Mouse (Mus musculus): ENCODE data around the gene Mms19. TPM values are rescaled to one million over a fixed set of nuclear protein-coding genes. Genes with fewer than 3 reads are reported as not detected.

Gene Mms19
- polyA plus RNA-seq, 1 experiment from 2014 or later: 37.8 TPM

- Histone ChIP-seq H3K9me3 (replicated peaks; ENCODE audit: control insufficient read depth, low read length) (no peaks in the 10 kb centered on the region), H3K9ac (replicated peaks; ENCODE audit: low read length) (no peak overlapping the region), H3K36me3 (replicated peaks; ENCODE audit: control insufficient read depth, insufficient read depth, low read depth, low read length) (no peaks in the 10 kb centered on the region), H3K27ac (replicated peaks; ENCODE audit: low read depth, low read length) (no peak overlapping the region), H3K4me1 (ENCODE audit: control insufficient read depth, insufficient read depth, low read length) (peaks cover 3% of the 10 kb centered on the region; the same call in 1 of the 2 replicates), H3K4me2 (ENCODE audit: low read depth, low read length) (no peak overlapping the region), H3K27me3 (ENCODE audit: control insufficient read depth, insufficient read depth, low read length) (no peaks in the 10 kb centered on the region), H3K4me3 (ENCODE audit: low read depth, low read length) (no peak overlapping the region)
- no peak for ATAC-seq (replicated peaks; ENCODE audit: insufficient number of reproducible peaks, low FRiP score, low TSS enrichment, low read depth)
- no peak for DNase-seq (ENCODE audit: low spot score)
- WGBS: 86% methylated on average over 2 of the region's 2 CpGs
These were observed 70.6 kb downstream of the Mms19 start for GRCm38 (mm10) chr19:41910396-41910795.

- no peaks in the 10 kb centered on the region for H3K36me3 ChIP-seq (replicated peaks; ENCODE audit: control insufficient read depth, insufficient read depth, low read depth, low read length)
- no peaks in the 10 kb centered on the region for H3K9me3 ChIP-seq (replicated peaks; ENCODE audit: control insufficient read depth, low read length)
- H3K27me3 ChIP-seq (ENCODE audit: control insufficient read depth, insufficient read depth, low read length): no peaks in the 10 kb centered on the region
- H3K9ac ChIP-seq (replicated peaks; ENCODE audit: low read length): no peak overlapping the region
- peaks cover 3% of the 10 kb centered on the region; the same call in 1 of the 2 replicates for H3K4me1 ChIP-seq (ENCODE audit: control insufficient read depth, insufficient read depth, low read length)
- 90% methylated on average over 3 of the region's 3 CpGs for WGBS
- ATAC-seq (replicated peaks; ENCODE audit: insufficient number of reproducible peaks, low FRiP score, low TSS enrichment, low read depth) (no peak), DNase-seq (ENCODE audit: low spot score) (no peak)
- H3K4me2 ChIP-seq (ENCODE audit: low read depth, low read length): no peak overlapping the region
- H3K27ac ChIP-seq (replicated peaks; ENCODE audit: low read depth, low read length): no peak overlapping the region
- no peak overlapping the region for H3K4me3 ChIP-seq (ENCODE audit: low read depth, low read length)
These were observed 72.2 kb downstream of the Mms19 start for GRCm38 (mm10) chr19:41908736-41909135.

- DNase-seq (ENCODE audit: low spot score) (no peak), ATAC-seq (replicated peaks; ENCODE audit: insufficient number of reproducible peaks, low FRiP score, low TSS enrichment, low read depth) (no peak)
- Histone ChIP-seq H3K4me1 (ENCODE audit: control insufficient read depth, insufficient read depth, low read length) (no peaks in the 10 kb centered on the region), H3K4me2 (ENCODE audit: low read depth, low read length) (no peak overlapping the region), H3K27me3 (ENCODE audit: control insufficient read depth, insufficient read depth, low read length) (no peaks in the 10 kb centered on the region), H3K27ac (replicated peaks; ENCODE audit: low read depth, low read length) (no peak overlapping the region), H3K9me3 (replicated peaks; ENCODE audit: control insufficient read depth, low read length) (no peaks in the 10 kb centered on the region), H3K36me3 (replicated peaks; ENCODE audit: control insufficient read depth, insufficient read depth, low read depth, low read length) (no peaks in the 10 kb centered on the region), H3K9ac (replicated peaks; ENCODE audit: low read length) (no peak overlapping the region), H3K4me3 (ENCODE audit: low read depth, low read length) (no peak overlapping the region)
- 64% methylated on average over 8 of the region's 8 CpGs for WGBS
These were observed 73.7 kb downstream of the Mms19 start for GRCm38 (mm10) chr19:41907079-41907760.

GRCm38 (mm10) chr19:41906311-41907078 lies 74.5 kb downstream of the Mms19 start:
- no peak for DNase-seq (ENCODE audit: low spot score)
- H3K9me3 ChIP-seq (replicated peaks; ENCODE audit: control insufficient read depth, low read length): no peaks in the 10 kb centered on the region
- H3K4me3 ChIP-seq (ENCODE audit: low read depth, low read length): no peak overlapping the region
- H3K4me1 ChIP-seq (ENCODE audit: control insufficient read depth, insufficient read depth, low read length): no peaks in the 10 kb centered on the region
- no peak overlapping the region for H3K27ac ChIP-seq (replicated peaks; ENCODE audit: low read depth, low read length)
- 66% methylated on average over 6 of the region's 6 CpGs for WGBS
- no peak overlapping the region for H3K9ac ChIP-seq (replicated peaks; ENCODE audit: low read length)
- H3K4me2 ChIP-seq (ENCODE audit: low read depth, low read length): no peak overlapping the region
- ATAC-seq (replicated peaks; ENCODE audit: insufficient number of reproducible peaks, low FRiP score, low TSS enrichment, low read depth): no peak
- H3K36me3 ChIP-seq (replicated peaks; ENCODE audit: control insufficient read depth, insufficient read depth, low read depth, low read length): no peaks in the 10 kb centered on the region
- no peaks in the 10 kb centered on the region for H3K27me3 ChIP-seq (ENCODE audit: control insufficient read depth, insufficient read depth, low read length)

GRCm38 (mm10) chr19:41905246-41905645 lies 75.7 kb downstream of the Mms19 start:
- Histone ChIP-seq H3K27ac (replicated peaks; ENCODE audit: low read depth, low read length) (no peak overlapping the region), H3K27me3 (ENCODE audit: control insufficient read depth, insufficient read depth, low read length) (no peaks in the 10 kb centered on the region), H3K9ac (replicated peaks; ENCODE audit: low read length) (no peak overlapping the region), H3K9me3 (replicated peaks; ENCODE audit: control insufficient read depth, low read length) (no peaks in the 10 kb centered on the region), H3K4me1 (ENCODE audit: control insufficient read depth, insufficient read depth, low read length) (no peaks in the 10 kb centered on the region), H3K4me3 (ENCODE audit: low read depth, low read length) (no peak overlapping the region), H3K4me2 (ENCODE audit: low read depth, low read length) (no peak overlapping the region), H3K36me3 (replicated peaks; ENCODE audit: control insufficient read depth, insufficient read depth, low read depth, low read length) (no peaks in the 10 kb centered on the region)
- 78% methylated on average over 2 of the region's 2 CpGs for WGBS
- ATAC-seq (replicated peaks; ENCODE audit: insufficient number of reproducible peaks, low FRiP score, low TSS enrichment, low read depth): no peak
- DNase-seq (ENCODE audit: low spot score): no peak

- DNase-seq (ENCODE audit: low spot score): no peak
- H3K4me3 ChIP-seq (ENCODE audit: low read depth, low read length): no peak overlapping the region
- ATAC-seq (replicated peaks; ENCODE audit: insufficient number of reproducible peaks, low FRiP score, low TSS enrichment, low read depth): no peak
- no peaks in the 10 kb centered on the region for H3K4me1 ChIP-seq (ENCODE audit: control insufficient read depth, insufficient read depth, low read length)
- no peak overlapping the region for H3K9ac ChIP-seq (replicated peaks; ENCODE audit: low read length)
- H3K9me3 ChIP-seq (replicated peaks; ENCODE audit: control insufficient read depth, low read length): no peaks in the 10 kb centered on the region
- H3K36me3 ChIP-seq (replicated peaks; ENCODE audit: control insufficient read depth, insufficient read depth, low read depth, low read length): no peaks in the 10 kb centered on the region
- WGBS: 83% methylated on average over 10 of the region's 10 CpGs
- H3K4me2 ChIP-seq (ENCODE audit: low read depth, low read length): no peak overlapping the region
- H3K27ac ChIP-seq (replicated peaks; ENCODE audit: low read depth, low read length): no peak overlapping the region
- no peaks in the 10 kb centered on the region for H3K27me3 ChIP-seq (ENCODE audit: control insufficient read depth, insufficient read depth, low read length)
These were observed 77.9 kb downstream of the Mms19 start for GRCm38 (mm10) chr19:41902848-41903593.

- no peak for DNase-seq (ENCODE audit: low spot score)
These were observed 79.3 kb downstream of the Mms19 start for GRCm38 (mm10) chr19:41901696-41902095.

More at GRCm38 (mm10) chr19:41901696-41902095, 79.3 kb downstream of the Mms19 start:
- Histone ChIP-seq H3K9me3 (replicated peaks; ENCODE audit: control insufficient read depth, low read length) (no peaks in the 10 kb centered on the region), H3K36me3 (replicated peaks; ENCODE audit: control insufficient read depth, insufficient read depth, low read depth, low read length) (no peaks in the 10 kb centered on the region), H3K27me3 (ENCODE audit: control insufficient read depth, insufficient read depth, low read length) (no peaks in the 10 kb centered on the region), H3K27ac (replicated peaks; ENCODE audit: low read depth, low read length) (no peak overlapping the region), H3K4me1 (ENCODE audit: control insufficient read depth, insufficient read depth, low read length) (no peaks in the 10 kb centered on the region), H3K9ac (replicated peaks; ENCODE audit: low read length) (no peak overlapping the region), H3K4me2 (ENCODE audit: low read depth, low read length) (no peak overlapping the region), H3K4me3 (ENCODE audit: low read depth, low read length) (no peak overlapping the region)
- 61% methylated on average over 2 of the region's 2 CpGs for WGBS
- ATAC-seq (replicated peaks; ENCODE audit: insufficient number of reproducible peaks, low FRiP score, low TSS enrichment, low read depth): no peak

Data from embryonic facial prominence, embryonic 11.5 days (tissue).